Mouse (Mus musculus) neural tube, embryonic 10.5 days (tissue): ENCODE data around the gene Slc1a2.

ENCODE experiments used
- DNase-seq: peaks from one replicate; pipeline ENCODE4 v3.0.0-alpha.2; 2017; ENCODE audit warnings: low spot score; ENCODE audit errors: extremely low spot score

Slc1a2 gene

GRCm38 (mm10) chr2:102760284-102761072, 102.0 kb downstream of the Slc1a2 start:
- no peak for DNase-seq

- DNase-seq, result no peak
These were observed 104.7 kb downstream of the Slc1a2 start for GRCm38 (mm10) chr2:102763176-102763575.

- DNase-seq, result no peak
These were observed 105.5 kb downstream of the Slc1a2 start for GRCm38 (mm10) chr2:102763991-102764390.

- DNase-seq, result no peak
These were observed 106.3 kb downstream of the Slc1a2 start for GRCm38 (mm10) chr2:102764602-102765374.

GRCm38 (mm10) chr2:102768267-102768666, 109.8 kb downstream of the Slc1a2 start:
- no peak for DNase-seq

- no peak for DNase-seq
These were observed 112.8 kb downstream of the Slc1a2 start for GRCm38 (mm10) chr2:102771304-102771703.

GRCm38 (mm10) chr2:102772276-102772675, 113.8 kb downstream of the Slc1a2 start:
- DNase-seq, result no peak

GRCm38 (mm10) chr2:102774700-102775099, 116.2 kb downstream of the Slc1a2 start:
- DNase-seq, result no peak

- no peak for DNase-seq
These were observed 117.1 kb downstream of the Slc1a2 start for GRCm38 (mm10) chr2:102775561-102775960.

GRCm38 (mm10) chr2:102778208-102778607, 119.7 kb downstream of the Slc1a2 start:
- DNase-seq, result no peak

GRCm38 (mm10) chr2:102782751-102783150, 124.3 kb downstream of the Slc1a2 start:
- no peak for DNase-seq

- DNase-seq, result no peak
These were observed 127.2 kb downstream of the Slc1a2 start for GRCm38 (mm10) chr2:102785696-102786095.

- no peak for DNase-seq
These were observed 133.2 kb downstream of the Slc1a2 start for GRCm38 (mm10) chr2:102791641-102792040.

- DNase-seq, result no peak
These were observed 134.3 kb downstream of the Slc1a2 start for GRCm38 (mm10) chr2:102792804-102793203.

GRCm38 (mm10) chr2:102795034-102795433, 136.6 kb downstream of the Slc1a2 start:
- no peak for DNase-seq

- DNase-seq, result no peak
These were observed 139.7 kb downstream of the Slc1a2 start for GRCm38 (mm10) chr2:102798149-102798548.

- DNase-seq, result no peak
These were observed 143.4 kb downstream of the Slc1a2 start for GRCm38 (mm10) chr2:102801899-102802298.

GRCm38 (mm10) chr2:102804109-102804508, 145.7 kb downstream of the Slc1a2 start:
- DNase-seq, result no peak

GRCm38 (mm10) chr2:102805283-102805682, 146.8 kb downstream of the Slc1a2 start:
- no peak for DNase-seq

- no peak for DNase-seq
These were observed 147.5 kb downstream of the Slc1a2 start for GRCm38 (mm10) chr2:102805761-102806496.

- DNase-seq, result no peak
These were observed 149.2 kb downstream of the Slc1a2 start for GRCm38 (mm10) chr2:102807633-102808032.

GRCm38 (mm10) chr2:102809436-102809835, 151.0 kb downstream of the Slc1a2 start:
- DNase-seq, result no peak
